Mouse (Mus musculus) mature B cell (primary cell): ENCODE results near the gene Poc5.

Source experiments
- in situ Hi-C: fragments of 300-500 bp; cut with MboI; formaldehyde crosslinking; loops from 2 replicates; pipeline ENCODE4 v1.14.3; 2019

Poc5 gene

DNA sequence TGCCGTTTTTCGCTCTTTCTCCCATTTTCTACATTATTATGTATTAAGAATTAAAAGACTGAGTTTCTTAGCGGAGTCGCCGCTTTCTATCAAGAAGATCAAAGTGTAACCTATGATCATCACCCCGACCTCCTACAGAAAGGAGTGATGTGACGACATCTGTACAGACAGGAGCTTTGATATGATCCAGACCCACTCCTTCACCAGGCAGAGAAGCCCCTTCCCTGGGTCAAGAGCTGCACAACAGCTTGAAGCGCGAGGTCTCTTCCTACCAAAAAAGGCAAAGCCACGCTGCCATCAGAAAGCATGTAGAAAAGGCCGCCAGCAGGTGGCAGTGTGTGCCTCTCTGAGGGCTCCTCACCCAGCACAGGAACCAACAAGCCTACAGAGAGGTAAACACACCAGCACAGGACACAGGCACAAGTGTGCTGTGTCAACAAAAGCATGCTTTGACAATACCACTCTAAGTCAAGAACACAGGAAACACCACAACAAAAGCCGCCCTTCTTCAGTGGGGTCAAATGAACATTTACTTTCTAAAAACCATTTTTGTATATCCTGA is 43.6 kb downstream of the Poc5 start:
- in situ Hi-C loops: loop anchor here (5.0 kb wide), 1 partner anchor 161 kb away; no protein-coding TSS in a partner anchor

DNA sequence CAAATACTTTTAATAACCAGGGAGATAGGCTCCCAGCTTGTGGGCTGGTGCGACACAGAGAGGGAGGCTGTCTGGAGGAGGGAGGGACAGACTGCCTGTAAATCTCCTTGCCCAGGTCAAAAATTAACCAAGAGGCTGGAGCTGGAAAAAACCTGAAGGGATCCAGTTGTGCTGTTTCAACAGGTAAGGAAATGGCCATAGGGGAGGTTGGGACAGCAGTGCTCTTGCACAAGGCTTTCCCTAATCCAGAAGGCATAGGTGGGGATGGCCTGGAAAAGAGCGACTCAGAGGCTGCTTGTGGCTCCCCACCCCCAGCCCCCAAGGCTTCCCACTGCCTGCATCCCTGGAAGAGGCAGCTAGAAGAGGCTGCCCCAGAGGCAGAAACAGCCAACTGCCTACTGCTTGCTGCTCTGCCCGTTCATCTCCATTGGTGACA is 44.3 kb downstream of the Poc5 start:
- in situ Hi-C loops: loop anchor here (5.0 kb wide), 1 partner anchor 160 kb away; no protein-coding TSS in a partner anchor

DNA sequence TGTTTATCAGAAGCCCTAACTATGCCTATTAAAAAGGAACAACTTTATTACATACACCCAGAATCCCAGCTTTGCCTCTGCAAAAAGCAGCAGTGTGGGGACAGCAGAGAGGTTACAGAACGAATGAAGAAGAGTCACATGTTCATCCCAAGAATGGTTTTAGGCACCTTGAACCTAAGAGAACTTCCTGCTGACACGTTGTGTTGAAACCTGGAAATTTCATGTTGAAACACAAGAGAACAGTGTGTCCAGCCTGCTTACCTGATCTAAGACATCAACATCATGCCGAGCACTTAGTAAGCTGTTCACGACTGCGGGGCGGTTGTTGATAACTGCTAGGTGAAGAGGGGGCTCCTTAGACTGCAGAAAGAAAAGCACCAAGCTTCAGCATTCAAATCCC is 44.9 kb downstream of the Poc5 start:
- in situ Hi-C loops: loop anchor here (5.0 kb wide), 1 partner anchor 159 kb away; no protein-coding TSS in a partner anchor

DNA sequence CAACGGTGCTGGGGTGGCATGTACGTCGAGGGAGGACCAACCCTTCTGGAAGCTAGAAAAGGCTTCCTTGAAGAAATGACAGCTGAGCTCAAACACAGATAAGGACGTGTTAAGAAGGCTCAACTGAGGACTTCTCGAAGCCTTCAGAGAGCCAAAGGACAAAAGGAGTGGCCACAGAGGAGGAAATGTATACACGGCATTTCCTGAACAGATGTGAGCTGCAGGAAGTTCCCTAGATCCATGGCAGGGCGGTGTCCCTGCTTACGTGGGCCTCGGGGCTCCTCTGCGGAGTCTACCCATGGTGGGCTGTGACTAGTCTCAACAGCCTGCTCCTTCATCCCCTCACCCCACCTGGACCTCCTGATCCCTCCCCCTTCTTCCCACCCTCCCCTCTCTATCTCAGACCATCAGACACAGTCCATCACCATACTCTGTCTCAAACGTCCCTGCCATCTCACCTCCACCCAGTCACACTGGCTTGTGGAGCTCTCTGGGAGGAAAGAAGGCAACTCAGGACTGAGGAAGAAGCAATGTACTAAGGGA is 45.6 kb downstream of the Poc5 start:
- in situ Hi-C loops: loop anchor here (5.0 kb wide), 1 partner anchor 159 kb away; no protein-coding TSS in a partner anchor

DNA sequence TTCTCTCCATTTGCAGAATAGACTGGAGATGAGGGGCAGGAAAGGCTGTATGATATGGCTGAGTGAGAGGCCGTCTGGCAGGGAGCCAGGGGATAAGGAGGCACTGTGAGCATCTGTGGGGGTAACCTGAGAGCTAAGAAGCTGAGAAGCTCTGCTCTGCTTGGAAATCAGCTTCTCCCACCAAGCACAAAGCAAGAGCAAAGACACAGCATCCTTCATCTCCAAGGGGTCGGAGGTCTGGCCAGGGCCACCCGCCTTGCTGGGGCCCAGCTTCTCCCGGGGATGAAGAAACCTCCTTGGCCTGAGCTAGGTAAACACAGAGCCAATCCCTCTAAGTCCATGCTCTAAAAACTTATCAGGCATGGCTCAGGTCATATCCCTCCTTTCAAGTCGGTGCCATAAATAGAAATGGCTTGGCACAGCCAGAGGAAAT is 46.8 kb downstream of the Poc5 start:
- in situ Hi-C loops: loop anchor here (5.0 kb wide), 1 partner anchor 157 kb away; no protein-coding TSS in a partner anchor

DNA sequence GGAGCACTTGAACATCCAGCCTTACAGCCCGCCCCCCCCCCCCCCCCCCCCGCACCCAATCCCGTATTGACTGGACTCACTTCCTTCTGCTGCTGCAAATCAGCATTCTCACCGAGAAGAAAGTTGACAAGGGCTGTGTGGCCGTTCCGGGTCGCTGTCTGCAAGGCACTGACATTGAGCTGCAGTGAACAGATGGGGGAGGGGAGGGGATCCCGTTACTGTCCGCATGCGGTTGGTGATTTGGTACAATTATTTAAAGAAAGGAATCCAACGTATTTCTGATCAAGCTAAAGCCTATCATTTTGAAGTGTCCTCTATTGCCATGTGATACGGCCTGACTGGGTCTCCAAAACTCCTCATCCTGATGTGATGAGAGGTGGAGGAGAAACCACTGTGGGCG is 47.7 kb downstream of the Poc5 start:
- in situ Hi-C loops: no loop called here

DNA sequence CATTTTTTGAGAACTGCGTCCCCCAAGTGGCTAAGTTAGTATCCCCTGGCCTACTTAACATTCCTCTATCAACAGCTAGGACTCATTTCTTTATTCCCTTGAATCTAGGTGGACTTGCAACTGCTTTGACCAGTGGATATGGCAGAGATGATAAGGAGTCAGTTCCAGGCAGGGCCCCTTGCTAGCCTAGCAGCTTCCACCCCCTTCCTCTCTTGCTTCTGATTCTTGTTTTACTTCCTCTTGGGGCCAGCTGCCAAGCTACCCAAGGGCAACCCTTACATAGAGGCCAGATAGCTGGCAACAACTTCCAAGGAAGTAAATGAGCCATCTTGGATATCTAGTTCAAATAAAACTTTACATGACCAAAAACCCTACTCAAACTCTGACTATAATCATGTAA is 48.8 kb downstream of the Poc5 start:
- in situ Hi-C loops: no loop called here

DNA sequence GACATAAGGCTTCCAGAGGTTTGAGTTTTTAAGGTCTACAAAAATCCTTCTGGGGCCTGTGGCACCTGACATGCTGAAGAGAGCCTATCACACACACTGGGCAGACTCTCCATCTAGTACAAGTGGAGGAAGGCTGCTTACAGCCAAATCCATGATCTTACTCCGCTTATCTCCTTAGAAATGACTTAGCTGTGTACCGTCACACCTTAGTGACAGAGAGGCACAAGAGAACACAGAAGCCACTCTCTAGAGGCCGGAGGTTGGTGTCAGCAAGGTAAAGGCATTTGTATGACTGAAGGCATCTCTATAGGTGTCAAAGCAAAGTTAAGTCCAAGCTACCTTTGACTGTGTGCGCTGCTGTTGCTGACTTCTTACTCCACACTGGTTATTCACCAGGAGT is 52.3 kb downstream of the Poc5 start:
- in situ Hi-C loops: no loop called here

DNA sequence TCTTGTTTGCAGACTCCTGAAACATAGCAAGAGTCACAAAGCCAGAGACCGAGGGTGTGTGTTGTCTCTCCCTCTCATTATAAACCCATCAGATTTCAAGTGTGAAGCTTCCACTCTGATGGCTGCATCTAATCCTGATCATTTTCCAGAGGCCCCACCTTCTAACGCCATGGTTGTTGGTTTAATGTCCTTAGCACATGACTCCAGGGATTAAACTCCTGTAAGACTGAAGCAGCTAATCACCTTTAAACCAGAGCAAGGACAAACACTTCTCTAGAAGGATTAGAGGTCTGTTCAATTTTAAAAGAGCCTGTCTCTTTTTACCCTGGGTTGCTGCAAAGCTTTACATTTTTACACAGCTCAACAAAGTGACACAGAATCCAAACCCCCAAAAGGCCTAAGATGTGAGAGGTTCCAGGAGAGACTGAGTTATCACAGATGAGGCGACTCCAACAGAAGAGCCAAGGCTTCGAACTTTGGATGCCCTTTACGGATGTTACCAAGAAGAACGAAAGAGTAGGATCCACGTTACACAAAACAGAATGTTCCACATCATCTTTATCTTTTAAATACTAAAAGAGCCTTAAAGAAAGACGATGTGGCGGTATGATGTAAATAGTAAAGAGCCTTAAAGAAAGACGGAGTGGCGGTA is 62.2 kb downstream of the Poc5 start:
- in situ Hi-C loops: no loop called here

DNA sequence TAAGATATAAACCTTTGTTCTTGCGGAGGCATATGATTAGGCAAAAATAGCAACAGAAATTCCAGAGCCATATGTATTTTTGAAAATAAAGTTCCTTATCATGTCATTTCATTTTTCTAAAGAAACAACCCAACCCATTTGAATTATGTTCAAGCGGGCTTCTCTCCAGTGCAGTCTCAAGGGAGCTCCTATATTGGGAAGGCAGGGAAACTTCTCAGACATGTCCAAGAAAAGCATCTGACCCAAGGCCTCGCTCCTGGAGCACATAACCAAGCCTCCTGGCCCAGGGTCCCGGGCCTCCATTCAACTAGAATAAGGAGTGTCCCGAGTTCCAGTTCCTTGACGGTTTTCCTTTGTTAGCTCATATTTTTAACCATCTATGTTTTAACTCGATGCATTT is 62.8 kb downstream of the Poc5 start:
- in situ Hi-C loops: no loop called here

DNA sequence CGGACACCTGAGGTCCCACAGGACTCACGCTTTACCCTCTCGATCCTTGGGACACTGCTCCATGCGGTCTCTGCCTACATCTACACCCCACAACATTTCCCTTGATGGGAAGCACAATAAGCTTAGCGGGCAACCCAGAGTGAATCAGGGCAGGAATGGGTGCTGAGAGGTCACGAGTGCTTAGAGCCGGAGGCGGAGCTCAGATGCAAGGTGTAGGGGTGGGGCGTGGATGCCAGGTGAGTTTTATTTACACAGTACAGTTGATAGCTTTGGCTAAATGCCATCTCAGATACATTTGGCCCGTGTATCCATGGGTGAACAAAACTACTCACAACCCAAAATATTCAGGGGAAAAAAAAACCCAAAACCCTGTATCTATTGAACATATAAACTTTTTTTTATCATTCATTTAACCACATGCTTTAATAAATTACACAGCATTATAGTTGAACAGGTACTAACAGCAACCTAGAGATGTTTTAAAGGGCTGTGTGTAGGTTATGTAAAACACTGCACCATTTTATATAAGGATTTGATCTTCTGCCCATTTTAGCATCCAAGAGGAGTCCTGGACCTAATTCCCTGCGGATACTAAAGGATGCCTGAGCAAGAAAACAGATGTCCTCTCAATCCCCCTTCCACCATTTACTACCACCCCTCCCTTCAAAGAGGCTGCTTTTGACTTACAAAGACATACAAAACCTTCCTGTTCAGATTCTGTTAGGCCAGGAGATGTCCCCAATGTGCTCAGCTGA is 63.5 kb downstream of the Poc5 start:
- in situ Hi-C loops: no loop called here

DNA sequence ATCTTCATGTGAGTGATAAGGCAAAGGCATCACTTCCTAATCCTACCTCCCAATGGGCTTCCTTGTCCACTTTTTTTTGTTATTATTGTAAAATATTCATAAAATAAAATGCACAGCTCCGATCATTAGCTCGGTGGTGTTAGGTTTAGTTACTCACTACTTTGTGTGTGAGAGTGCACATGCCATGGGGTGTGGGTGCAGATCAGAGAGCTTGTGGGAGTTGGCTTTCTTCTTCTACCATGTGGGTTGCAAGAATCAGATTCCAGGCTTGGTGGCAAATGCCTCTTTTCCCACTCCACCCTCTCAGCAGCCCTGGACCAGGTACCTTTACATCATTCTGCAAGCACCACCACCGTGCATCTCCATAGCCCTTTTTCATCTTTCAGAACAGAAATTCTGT is 64.5 kb downstream of the Poc5 start:
- in situ Hi-C loops: no loop called here

DNA sequence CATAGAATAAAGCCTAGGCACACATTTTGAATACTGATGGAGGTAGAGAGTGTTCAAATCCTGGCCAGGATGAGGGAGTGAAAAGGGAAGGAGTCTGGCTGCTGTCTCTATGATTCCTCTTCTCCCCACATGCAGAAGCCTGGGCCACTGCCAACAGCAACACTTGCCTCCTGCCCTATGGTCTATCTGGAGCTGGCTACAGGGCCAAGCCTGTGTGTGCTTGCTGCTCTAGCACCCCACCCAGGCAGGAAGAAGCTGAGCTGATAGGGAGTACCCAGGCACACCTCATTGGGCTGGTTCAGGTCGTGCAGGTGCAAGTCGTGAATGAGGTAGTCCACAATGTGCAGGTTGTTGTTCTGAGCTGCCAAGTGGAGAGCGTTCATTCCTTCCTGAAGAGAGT is 66.2 kb downstream of the Poc5 start:
- in situ Hi-C loops: no loop called here

DNA sequence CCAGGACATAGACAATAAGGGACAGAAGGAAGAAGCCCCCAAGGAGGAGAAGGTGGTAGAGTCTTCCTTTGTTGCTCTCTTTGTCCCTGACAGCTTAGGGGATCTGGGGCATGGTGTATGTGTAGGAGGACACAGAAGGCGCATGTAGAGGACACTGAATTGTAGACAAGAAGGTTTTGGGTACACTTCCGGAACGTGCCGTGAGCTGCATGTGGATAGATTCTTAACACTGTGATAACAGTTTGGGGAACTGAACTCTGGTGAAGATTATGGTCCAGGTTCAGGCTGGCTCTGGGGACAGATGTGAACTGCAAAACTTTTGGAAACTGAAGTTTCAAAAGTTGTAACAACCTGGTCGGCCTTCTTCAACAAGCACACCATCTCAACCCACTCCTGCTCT is 69.5 kb downstream of the Poc5 start:
- in situ Hi-C loops: no loop called here

DNA sequence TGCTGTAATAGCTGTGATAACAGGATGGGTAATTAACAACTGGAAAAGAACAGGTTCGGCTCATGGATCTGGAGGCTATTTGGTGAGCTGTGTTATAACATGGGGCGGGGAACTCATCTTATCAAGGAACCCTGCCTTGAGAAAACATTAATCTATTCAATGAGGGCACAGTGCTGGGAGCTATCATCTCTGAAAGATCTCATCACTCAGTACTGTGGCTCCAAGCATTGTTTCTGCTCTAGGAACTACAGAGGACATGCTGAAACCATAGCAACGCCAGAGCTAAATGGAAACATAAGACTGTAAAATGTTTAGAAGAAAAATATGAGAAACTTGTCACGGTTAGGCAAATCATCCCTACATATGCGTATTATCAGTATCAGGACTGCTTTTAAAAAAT is 69.9 kb downstream of the Poc5 start:
- in situ Hi-C loops: no loop called here

DNA sequence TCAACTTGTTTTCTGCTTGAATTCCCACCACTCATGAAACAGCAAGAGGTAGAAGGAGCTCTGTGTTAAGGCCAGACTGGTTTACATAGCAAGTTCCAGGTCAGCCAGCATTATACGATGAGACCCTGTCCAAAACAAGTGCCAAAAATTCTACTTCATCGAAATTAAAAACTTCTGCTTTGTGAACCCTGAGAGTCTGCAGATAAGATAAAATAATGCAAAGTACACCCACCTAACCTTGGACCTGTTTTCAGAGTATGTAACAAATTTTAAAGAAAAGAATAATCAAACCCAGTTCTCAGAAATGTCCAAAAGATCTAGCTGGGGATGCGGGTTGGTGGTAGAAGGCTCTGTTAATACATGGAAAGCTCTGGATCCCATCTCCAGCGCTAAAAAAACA is 70.5 kb downstream of the Poc5 start:
- in situ Hi-C loops: no loop called here

DNA sequence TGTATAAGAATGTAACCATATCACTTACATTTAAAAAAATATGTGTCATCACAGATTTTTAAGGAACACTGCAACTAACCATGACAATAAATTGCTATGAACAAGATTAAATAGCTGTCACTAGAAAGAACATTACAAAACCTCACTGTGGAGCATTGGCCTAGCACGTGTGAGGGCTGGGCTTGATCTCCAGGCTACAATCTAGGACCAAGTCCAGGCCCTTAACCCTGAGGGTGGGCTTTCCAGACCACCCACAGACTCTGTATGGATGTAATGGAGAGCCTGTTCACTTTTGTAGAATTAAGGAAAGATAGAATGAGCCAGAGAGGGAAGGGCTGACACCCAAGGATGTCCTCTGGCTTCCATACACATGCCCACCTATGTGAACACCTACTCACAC is 74.5 kb downstream of the Poc5 start:
- in situ Hi-C loops: no loop called here

DNA sequence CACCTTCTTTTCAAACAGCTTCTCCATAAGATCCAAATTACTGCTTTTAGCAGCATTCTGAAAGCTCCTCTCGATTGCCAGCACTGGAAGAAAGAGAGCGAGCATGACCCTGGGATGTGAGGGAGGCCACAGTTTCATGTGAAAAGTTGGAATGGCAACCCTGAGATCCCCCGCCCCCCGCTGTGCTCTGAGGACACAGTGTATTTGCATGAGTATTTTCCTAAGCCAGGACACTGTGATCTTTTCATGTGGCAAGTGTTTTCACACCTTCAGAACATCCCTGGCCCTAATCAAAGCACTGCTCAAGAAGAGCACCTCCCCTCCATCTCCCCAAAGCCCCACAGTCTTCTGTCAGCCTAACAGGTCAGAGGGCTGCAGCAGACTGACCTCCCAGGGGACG is 77.2 kb downstream of the Poc5 start:
- in situ Hi-C loops: no loop called here
